Mouse (Mus musculus): Measurements from ENCODE around the gene Fam84b. TPM values are rescaled to one million over a fixed set of nuclear protein-coding genes. Genes with fewer than 3 reads are reported as not detected.

The Fam84b gene
- polyA plus RNA-seq, 1 experiment from 2014 or later: 10.6 TPM

DNA sequence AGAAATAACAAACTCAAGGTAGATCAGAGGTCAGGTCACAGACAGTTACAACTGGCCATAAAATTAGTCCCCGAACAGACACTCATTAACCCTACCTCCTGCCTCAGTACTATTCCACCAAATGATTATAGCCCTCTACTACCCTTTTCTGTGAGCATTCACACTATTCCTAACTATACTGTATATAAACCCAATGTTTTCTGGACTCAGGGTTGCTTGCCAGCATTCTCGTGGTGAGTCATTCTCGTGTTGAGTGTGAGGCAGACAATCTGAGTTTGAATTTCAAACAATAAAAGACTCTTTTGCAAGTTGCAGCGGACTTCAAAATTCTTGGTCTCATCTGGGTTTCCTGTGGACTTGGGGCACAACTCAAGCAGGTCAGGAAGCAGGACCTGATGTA is 74.5 kb downstream of the Fam84b start:
- no peak for ATAC-seq
- no peaks in the 10 kb centered on the region for H3K27me3 ChIP-seq (replicated peaks; ENCODE audit: control insufficient read depth, insufficient read depth, low read length)
- H3K4me3 ChIP-seq (ENCODE audit: low read length): no peak overlapping the region
- WGBS: 88% methylated on average over 4 of the region's 4 CpGs
- H3K4me2 ChIP-seq (ENCODE audit: low read length): no peak overlapping the region
- H3K27ac ChIP-seq (ENCODE audit: low read depth, low read length): no peak overlapping the region
- H3K4me1 ChIP-seq (ENCODE audit: control insufficient read depth, insufficient read depth, low read depth, low read length): no peaks in the 10 kb centered on the region
- H3K9ac ChIP-seq (ENCODE audit: low read depth, low read length): no peak overlapping the region
- no peaks in the 10 kb centered on the region for H3K9me3 ChIP-seq (ENCODE audit: control insufficient read depth, low read length)
- no peaks in the 10 kb centered on the region for H3K36me3 ChIP-seq (ENCODE audit: control insufficient read depth, insufficient read depth, low read length)

Other genes starting within 250 kb of the Fam84b start
- 0.14 TPM in 1 of 2 replicates, not detected in the other for gene A1bg, start 69.2 kb upstream of the Fam84b start, polyA plus RNA-seq (2015; fragmentation: Nextera tagmentation; extraction: Ambion mirVana)